Mouse (Mus musculus): ENCODE measurements at regions not wholly inside any gene's neighbourhood (a gene's known extent, or its start where the extent isn't known, plus 50 kb on each side); places are given as distances from the start of the nearest gene placed in this dataset.

- Histone ChIP-seq H3K4me3 (ENCODE audit: control insufficient read depth, insufficient read depth, low read length) (no peak overlapping the region), H3K27ac (ENCODE audit: control insufficient read depth, insufficient read depth, low read length) (no peak overlapping the region), H3K4me1 (replicated peaks; ENCODE audit: control insufficient read depth, insufficient read depth, low read length) (no peaks in the 10 kb centered on the region), H3K36me3 (ENCODE audit: control insufficient read depth, insufficient read depth, low read length) (no peaks in the 10 kb centered on the region), H3K27me3 (ENCODE audit: control insufficient read depth, insufficient read depth, low read length) (no peaks in the 10 kb centered on the region)
- no peak for DNase-seq
- WGBS: 91% methylated on average over 8 of the region's 8 CpGs
- TF ChIP-seq CTCF (IDR thresholded peaks at IDR 0.05; ENCODE audit: borderline replicate concordance, control insufficient read depth, extremely low read depth, insufficient read depth, low read length, poor library complexity): no peak
Observed at GRCm38 (mm10) chr3:143659421-143659978, 545.5 kb downstream of the Lmo4 start.

DNA sequence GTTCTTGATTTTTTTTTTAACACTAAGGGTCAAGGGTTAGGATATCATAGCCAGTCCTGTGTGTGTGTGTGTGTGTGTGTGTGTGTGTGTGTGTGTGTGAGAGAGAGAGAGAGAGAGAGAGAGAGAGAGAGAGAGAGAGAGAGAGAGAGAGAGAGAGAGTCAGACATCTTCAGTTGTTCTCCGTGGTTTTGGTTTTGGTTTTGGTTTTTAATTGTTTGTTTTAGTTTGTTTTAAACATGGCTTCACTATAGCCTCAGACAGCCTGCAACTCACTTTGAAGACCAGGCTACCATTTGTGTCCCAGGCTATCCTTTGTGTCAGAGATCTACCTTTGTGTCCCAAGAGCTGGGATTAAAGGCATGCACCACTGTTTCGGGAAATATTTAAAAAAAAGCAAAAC, 557.8 kb downstream of the Lmo4 start:
- 46% methylated on average over 2 of the region's 2 CpGs for WGBS
- H3K4me3 ChIP-seq (ENCODE audit: control insufficient read depth, insufficient read depth, low read length): no peak overlapping the region
- H3K4me1 ChIP-seq (replicated peaks; ENCODE audit: control insufficient read depth, insufficient read depth, low read length): peaks cover 3% of the 10 kb centered on the region
- TF ChIP-seq CTCF (IDR thresholded peaks at IDR 0.05; ENCODE audit: borderline replicate concordance, control insufficient read depth, extremely low read depth, insufficient read depth, low read length, poor library complexity) (no peak), POLR2A (IDR thresholded peaks at IDR 0.05; ENCODE audit: control insufficient read depth, extremely low read depth, insufficient read depth, low read length, poor library complexity) (no peak)
- H3K27me3 ChIP-seq (ENCODE audit: control insufficient read depth, insufficient read depth, low read length): no peaks in the 10 kb centered on the region
- H3K36me3 ChIP-seq (ENCODE audit: control insufficient read depth, insufficient read depth, low read length): no peaks in the 10 kb centered on the region
- H3K27ac ChIP-seq (ENCODE audit: control insufficient read depth, insufficient read depth, low read length): no peak overlapping the region
- DNase-seq: no peak

GRCm38 (mm10) chr3:143646836-143647235, 558.2 kb downstream of the Lmo4 start:
- no peaks in the 10 kb centered on the region for H3K27me3 ChIP-seq (ENCODE audit: control insufficient read depth, insufficient read depth, low read length)
- DNase-seq: peak; percentile 54
- no peak for TF ChIP-seq POLR2A (IDR thresholded peaks at IDR 0.05; ENCODE audit: control insufficient read depth, extremely low read depth, insufficient read depth, low read length, poor library complexity)
- no peak for TF ChIP-seq CTCF (IDR thresholded peaks at IDR 0.05; ENCODE audit: borderline replicate concordance, control insufficient read depth, extremely low read depth, insufficient read depth, low read length, poor library complexity)
- H3K27ac ChIP-seq (ENCODE audit: control insufficient read depth, insufficient read depth, low read length): no peak overlapping the region
- 3% methylated on average over 7 of the region's 7 CpGs for whole genome bisulfite sequencing
- no peaks in the 10 kb centered on the region for H3K36me3 ChIP-seq (ENCODE audit: control insufficient read depth, insufficient read depth, low read length)
- H3K4me3 ChIP-seq (ENCODE audit: control insufficient read depth, insufficient read depth, low read length): no peak overlapping the region
- H3K4me1 ChIP-seq (replicated peaks; ENCODE audit: control insufficient read depth, insufficient read depth, low read length): peaks cover 3% of the 10 kb centered on the region

- Histone ChIP-seq H3K27me3 (ENCODE audit: control insufficient read depth, insufficient read depth, low read length) (no peaks in the 10 kb centered on the region), H3K4me3 (ENCODE audit: control insufficient read depth, insufficient read depth, low read length) (no peak overlapping the region), H3K27ac (ENCODE audit: control insufficient read depth, insufficient read depth, low read length) (no peak overlapping the region), H3K4me1 (replicated peaks; ENCODE audit: control insufficient read depth, insufficient read depth, low read length) (no peaks in the 10 kb centered on the region), H3K36me3 (ENCODE audit: control insufficient read depth, insufficient read depth, low read length) (no peaks in the 10 kb centered on the region)
- no peak for DNase-seq
- WGBS: 87% methylated on average over 2 of the region's 2 CpGs
- TF ChIP-seq CTCF (IDR thresholded peaks at IDR 0.05; ENCODE audit: borderline replicate concordance, control insufficient read depth, extremely low read depth, insufficient read depth, low read length, poor library complexity) (no peak), POLR2A (IDR thresholded peaks at IDR 0.05; ENCODE audit: control insufficient read depth, extremely low read depth, insufficient read depth, low read length, poor library complexity) (no peak)
Observed at GRCm38 (mm10) chr3:143633036-143633435, 572.0 kb downstream of the Lmo4 start.

DNA sequence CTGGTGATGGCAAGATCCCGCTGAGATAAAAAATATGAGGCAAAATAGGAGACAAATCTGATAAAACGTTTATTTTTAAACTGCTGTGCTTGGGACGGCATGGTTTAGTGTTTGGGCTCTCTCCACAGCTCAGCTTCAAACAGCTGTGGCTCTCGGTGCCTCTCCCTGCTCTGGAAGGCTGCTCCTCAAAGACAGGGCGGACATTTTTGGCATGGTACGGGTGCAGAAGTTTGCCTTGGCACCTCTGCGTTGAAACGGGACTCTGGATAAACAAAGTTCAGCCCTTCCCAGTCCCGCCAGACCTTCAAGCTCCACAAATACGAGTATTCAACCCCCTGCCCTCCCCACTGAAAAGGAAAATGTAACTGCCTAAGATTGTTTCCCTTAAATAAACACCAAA, 573.8 kb downstream of the Lmo4 start:
- Histone ChIP-seq H3K27me3 (ENCODE audit: control insufficient read depth, insufficient read depth, low read length) (no peaks in the 10 kb centered on the region), H3K4me3 (ENCODE audit: control insufficient read depth, insufficient read depth, low read length) (no peak overlapping the region), H3K4me1 (replicated peaks; ENCODE audit: control insufficient read depth, insufficient read depth, low read length) (no peaks in the 10 kb centered on the region), H3K36me3 (ENCODE audit: control insufficient read depth, insufficient read depth, low read length) (no peaks in the 10 kb centered on the region), H3K27ac (ENCODE audit: control insufficient read depth, insufficient read depth, low read length) (no peak overlapping the region)
- no peak for DNase-seq
- WGBS: 88% methylated on average over 10 of the region's 10 CpGs
- TF ChIP-seq CTCF (IDR thresholded peaks at IDR 0.05; ENCODE audit: borderline replicate concordance, control insufficient read depth, extremely low read depth, insufficient read depth, low read length, poor library complexity) (no peak), POLR2A (IDR thresholded peaks at IDR 0.05; ENCODE audit: control insufficient read depth, extremely low read depth, insufficient read depth, low read length, poor library complexity) (no peak)

DNA sequence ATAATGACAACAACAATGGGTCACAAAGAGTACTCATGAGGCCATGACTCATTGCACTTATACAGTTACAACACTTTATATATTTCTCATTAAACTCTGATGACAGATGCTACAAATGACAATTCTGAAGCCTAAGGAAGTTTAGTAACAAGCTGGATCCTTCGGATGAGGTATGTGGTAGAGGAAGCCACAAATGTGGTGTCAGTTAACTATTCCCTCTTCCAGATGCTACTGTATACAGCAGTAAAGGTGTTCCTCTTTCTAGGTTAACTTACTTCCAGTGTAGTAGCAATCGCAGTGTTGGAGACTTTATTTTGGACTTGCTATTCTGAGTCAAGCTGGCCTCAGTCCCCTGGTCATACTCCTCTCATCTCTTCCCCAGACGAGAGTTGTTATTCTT, 580.1 kb downstream of the Lmo4 start:
- DNase-seq: no peak
- TF ChIP-seq POLR2A (IDR thresholded peaks at IDR 0.05; ENCODE audit: control insufficient read depth, extremely low read depth, insufficient read depth, low read length, poor library complexity) (no peak), CTCF (IDR thresholded peaks at IDR 0.05; ENCODE audit: borderline replicate concordance, control insufficient read depth, extremely low read depth, insufficient read depth, low read length, poor library complexity) (no peak)
- no peaks in the 10 kb centered on the region for H3K4me1 ChIP-seq (replicated peaks; ENCODE audit: control insufficient read depth, insufficient read depth, low read length)
- no peaks in the 10 kb centered on the region for H3K27me3 ChIP-seq (ENCODE audit: control insufficient read depth, insufficient read depth, low read length)
- WGBS: 24% methylated on average over 3 of the region's 3 CpGs
- no peak overlapping the region for H3K27ac ChIP-seq (ENCODE audit: control insufficient read depth, insufficient read depth, low read length)
- no peaks in the 10 kb centered on the region for H3K36me3 ChIP-seq (ENCODE audit: control insufficient read depth, insufficient read depth, low read length)
- no peak overlapping the region for H3K4me3 ChIP-seq (ENCODE audit: control insufficient read depth, insufficient read depth, low read length)

DNA sequence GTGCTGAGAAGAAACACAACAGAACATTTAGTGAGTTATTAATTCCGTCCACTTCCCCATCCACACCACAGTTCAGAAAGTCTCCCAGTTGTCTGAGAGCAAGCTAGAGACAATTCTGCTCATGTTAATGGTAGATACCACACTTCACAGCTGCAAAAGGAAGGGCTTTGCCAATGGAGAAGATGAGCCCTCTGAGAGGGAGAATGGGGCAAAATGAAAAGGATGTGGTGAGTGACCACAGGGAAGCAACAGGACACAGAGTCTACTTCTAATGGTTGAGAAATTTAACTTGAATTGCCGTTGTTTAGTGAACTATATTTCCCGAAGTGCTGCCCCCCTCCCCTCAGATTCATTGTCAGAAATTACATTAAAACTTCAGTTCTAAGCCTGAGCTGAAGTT, 582.7 kb downstream of the Lmo4 start:
- Histone ChIP-seq H3K4me3 (ENCODE audit: control insufficient read depth, insufficient read depth, low read length) (no peak overlapping the region), H3K27me3 (ENCODE audit: control insufficient read depth, insufficient read depth, low read length) (no peaks in the 10 kb centered on the region), H3K4me1 (replicated peaks; ENCODE audit: control insufficient read depth, insufficient read depth, low read length) (no peaks in the 10 kb centered on the region), H3K27ac (ENCODE audit: control insufficient read depth, insufficient read depth, low read length) (no peak overlapping the region), H3K36me3 (ENCODE audit: control insufficient read depth, insufficient read depth, low read length) (no peaks in the 10 kb centered on the region)
- no peak for TF ChIP-seq POLR2A (IDR thresholded peaks at IDR 0.05; ENCODE audit: control insufficient read depth, extremely low read depth, insufficient read depth, low read length, poor library complexity)
- no peak for TF ChIP-seq CTCF (IDR thresholded peaks at IDR 0.05; ENCODE audit: borderline replicate concordance, control insufficient read depth, extremely low read depth, insufficient read depth, low read length, poor library complexity)
- DNase-seq: no peak
- WGBS: 37% methylated on average over 3 of the region's 3 CpGs

Data from thymus, adult 2 months (tissue).